Mouse (Mus musculus): Measurements from ENCODE around the gene Pafah2. TPM values are rescaled to one million over a fixed set of nuclear protein-coding genes. Genes with fewer than 3 reads are reported as not detected.

Pafah2 gene
- polyA plus RNA-seq, 1 experiment: not detected

DNA sequence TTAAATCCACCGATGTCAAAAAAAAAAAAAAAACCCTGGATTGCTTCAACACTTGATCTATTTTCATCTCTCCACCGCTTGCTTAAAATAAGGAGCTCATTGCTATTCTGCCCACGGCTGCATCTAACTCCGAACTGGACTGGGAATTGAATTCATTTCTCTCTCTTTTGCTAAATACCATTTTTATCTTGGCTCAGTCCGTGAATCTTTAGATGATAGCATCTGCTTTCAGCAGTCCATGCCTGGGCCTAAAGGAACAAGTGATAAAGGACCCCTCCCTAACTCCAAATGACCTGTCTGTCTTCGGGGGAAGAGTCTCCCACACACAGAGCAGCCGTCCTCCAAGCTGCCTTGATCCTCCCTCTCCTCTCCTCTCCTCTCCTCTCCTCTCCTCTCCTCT lies 48.8 kb downstream of the Pafah2 start:
- peaks cover 53% of the 10 kb centered on the region for H3K27me3 ChIP-seq (ENCODE audit: control insufficient read depth)

DNA sequence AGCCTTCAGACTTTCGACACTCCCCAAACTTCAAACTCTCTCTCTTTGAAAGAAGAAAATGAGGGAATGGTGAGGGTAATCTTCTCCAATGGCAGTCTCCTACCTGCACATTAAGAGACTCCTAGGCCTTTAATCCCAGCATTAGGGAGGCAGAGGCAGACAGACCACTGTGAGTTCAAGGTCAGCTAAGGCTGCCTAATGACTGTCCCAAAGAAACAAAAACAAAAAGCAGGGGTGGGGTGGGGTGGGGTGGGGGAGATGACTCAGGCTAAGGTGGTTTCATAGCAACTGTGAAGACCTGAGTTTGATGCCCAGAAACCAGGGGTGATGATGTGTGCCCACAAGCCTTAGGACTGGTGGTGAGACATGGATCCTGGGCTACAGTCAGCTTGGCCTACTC lies 49.4 kb downstream of the Pafah2 start:
- no peaks in the 10 kb centered on the region for H3K36me3 ChIP-seq (ENCODE audit: control insufficient read depth)

More for the DNA sequence above, 48.8 kb downstream of the Pafah2 start:
- H3K4me3 ChIP-seq (replicated peaks): no peak overlapping the region
- no peaks in the 10 kb centered on the region for H3K36me3 ChIP-seq (ENCODE audit: control insufficient read depth)
- no peak for TF ChIP-seq TAL1 (IDR thresholded peaks at IDR 0.05; ENCODE audit: low read length)
- TF ChIP-seq GATA1 (IDR thresholded peaks at IDR 0.05; ENCODE audit: low read length): no peak
- H3K4me1 ChIP-seq (ENCODE audit: control insufficient read depth): peaks cover 6% of the 10 kb centered on the region
- peaks cover 7% of the 10 kb centered on the region for H3K9me3 ChIP-seq (ENCODE audit: control insufficient read depth, low read length)

DNA sequence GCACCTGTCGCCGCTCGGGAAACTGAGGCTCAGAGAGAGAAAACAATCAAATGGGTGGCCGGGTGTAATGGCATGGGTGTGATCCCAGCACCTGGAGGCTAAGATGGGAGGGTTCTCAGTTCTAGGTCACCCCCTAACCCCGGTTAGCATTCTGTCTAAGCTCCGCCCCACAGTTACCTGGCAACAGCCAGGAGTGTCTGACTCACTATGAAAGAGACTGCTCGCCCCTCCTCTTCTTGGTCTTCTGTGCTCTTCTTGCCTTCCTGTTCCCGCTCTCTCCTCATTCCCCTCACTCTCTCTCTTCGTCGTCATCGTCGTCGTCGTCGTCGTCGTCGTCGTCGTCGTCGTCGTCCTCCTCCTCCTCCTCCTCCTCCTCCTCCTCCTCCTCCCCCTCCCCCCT lies 51.8 kb downstream of the Pafah2 start:
- Histone ChIP-seq H3K9me3 (ENCODE audit: control insufficient read depth, low read length) (peaks cover 2% of the 10 kb centered on the region), H3K36me3 (ENCODE audit: control insufficient read depth) (no peaks in the 10 kb centered on the region), H3K4me1 (ENCODE audit: control insufficient read depth) (no peaks in the 10 kb centered on the region), H3K27me3 (ENCODE audit: control insufficient read depth) (peaks cover 69% of the 10 kb centered on the region), H3K4me3 (replicated peaks) (no peak overlapping the region)
- TF ChIP-seq TAL1 (IDR thresholded peaks at IDR 0.05; ENCODE audit: low read length) (no peak), GATA1 (IDR thresholded peaks at IDR 0.05; ENCODE audit: low read length) (no peak)

More for the DNA sequence above, 49.4 kb downstream of the Pafah2 start:
- Histone ChIP-seq H3K4me3 (replicated peaks) (no peak overlapping the region), H3K27me3 (ENCODE audit: control insufficient read depth) (peaks cover 58% of the 10 kb centered on the region), H3K9me3 (ENCODE audit: control insufficient read depth, low read length) (peaks cover 7% of the 10 kb centered on the region), H3K4me1 (ENCODE audit: control insufficient read depth) (peaks cover under 1% of the 10 kb centered on the region; the same call in 1 of the 2 replicates)
- TF ChIP-seq GATA1 (IDR thresholded peaks at IDR 0.05; ENCODE audit: low read length) (no peak), TAL1 (IDR thresholded peaks at IDR 0.05; ENCODE audit: low read length) (no peak)

DNA sequence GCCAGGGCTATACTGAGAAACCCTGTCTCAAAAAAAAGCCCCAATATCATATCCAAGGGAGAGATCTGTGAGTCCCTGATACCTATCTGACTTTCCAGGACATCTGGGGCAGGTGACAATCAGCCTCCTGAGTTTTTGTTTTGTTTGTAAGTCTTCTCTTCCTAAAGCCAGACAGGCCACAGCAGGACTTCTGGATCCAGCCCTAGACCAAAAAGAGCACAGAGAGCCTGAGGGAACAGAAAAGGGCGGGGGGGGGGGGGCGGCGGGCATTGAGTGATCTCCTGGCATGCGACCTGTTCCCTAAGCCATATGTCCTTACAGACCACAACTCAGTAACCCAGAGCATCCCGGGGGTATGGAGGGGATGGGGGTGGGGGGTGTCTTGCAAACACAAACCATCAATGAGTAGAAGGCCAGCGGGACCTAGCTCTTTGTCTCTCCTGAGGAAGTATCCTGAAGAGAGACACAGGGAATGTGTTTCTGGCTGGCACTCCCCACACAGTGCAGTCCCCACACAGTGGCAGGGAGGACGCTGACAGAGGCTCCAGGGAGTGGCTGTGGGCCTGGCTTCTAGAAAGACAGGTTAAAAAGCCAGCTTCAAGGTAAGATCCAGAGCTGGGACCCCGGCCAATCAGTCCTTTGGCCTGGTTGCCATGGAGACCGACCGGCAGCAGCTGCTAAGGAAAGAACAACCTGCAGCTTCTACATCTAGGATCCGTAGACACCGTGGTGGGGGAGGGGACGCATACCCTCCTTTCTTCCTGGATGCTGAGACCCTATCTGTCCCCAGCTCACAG lies 53.7 kb downstream of the Pafah2 start:
- TF ChIP-seq GATA1 (IDR thresholded peaks at IDR 0.05; ENCODE audit: low read length): no peak
- no peak for TF ChIP-seq TAL1 (IDR thresholded peaks at IDR 0.05; ENCODE audit: low read length)
- H3K27me3 ChIP-seq (ENCODE audit: control insufficient read depth): peaks cover 82% of the 10 kb centered on the region
- H3K9me3 ChIP-seq (ENCODE audit: control insufficient read depth, low read length): peaks cover 3% of the 10 kb centered on the region; the same call in 1 of the 2 replicates
- H3K36me3 ChIP-seq (ENCODE audit: control insufficient read depth): no peaks in the 10 kb centered on the region
- H3K4me3 ChIP-seq (replicated peaks): no peak overlapping the region
- no peaks in the 10 kb centered on the region for H3K4me1 ChIP-seq (ENCODE audit: control insufficient read depth)

DNA sequence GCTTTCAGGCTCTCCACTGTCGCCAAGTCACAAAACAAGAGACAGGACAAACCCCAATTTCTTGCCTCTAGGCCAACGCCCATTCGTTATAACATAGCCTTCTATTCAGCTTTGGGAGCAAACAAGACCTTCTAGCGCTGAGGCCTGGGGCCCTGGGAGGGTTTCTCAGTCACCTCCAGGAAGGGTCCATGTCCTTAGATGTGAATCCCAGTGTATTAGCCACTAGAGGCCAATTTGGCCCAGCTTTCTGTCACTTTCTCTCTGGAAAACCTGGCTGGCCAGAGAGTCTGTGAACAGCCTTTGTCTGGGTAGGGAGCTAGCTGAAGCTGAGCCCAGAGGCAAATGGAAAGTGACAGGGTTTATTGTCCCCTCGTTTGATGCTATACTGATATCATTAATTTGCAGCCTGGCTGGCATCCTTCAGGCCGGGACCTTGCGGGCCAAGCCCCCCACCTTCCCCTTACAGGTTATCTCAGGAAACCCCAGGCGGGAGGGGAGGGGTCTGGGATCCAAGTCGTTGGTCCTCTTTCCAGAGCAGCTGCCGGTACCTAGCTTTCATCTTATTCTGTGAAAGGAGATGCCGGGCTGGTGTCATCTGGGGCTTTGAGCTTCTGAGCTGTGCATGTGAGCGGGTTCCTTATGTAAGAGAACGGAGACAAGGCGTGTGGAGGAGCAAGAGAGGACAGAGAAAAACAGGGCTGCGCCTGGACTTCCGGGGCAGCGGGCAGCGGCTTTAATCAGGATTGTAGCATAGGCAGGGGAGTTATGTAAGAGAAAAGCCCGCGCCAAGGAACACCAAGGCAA lies 54.5 kb downstream of the Pafah2 start:
- Histone ChIP-seq H3K9me3 (ENCODE audit: control insufficient read depth, low read length) (peaks cover 3% of the 10 kb centered on the region; the same call in 1 of the 2 replicates), H3K4me1 (ENCODE audit: control insufficient read depth) (no peaks in the 10 kb centered on the region), H3K4me3 (replicated peaks) (no peak overlapping the region), H3K36me3 (ENCODE audit: control insufficient read depth) (no peaks in the 10 kb centered on the region), H3K27me3 (ENCODE audit: control insufficient read depth) (peaks cover 90% of the 10 kb centered on the region)
- TF ChIP-seq GATA1 (IDR thresholded peaks at IDR 0.05; ENCODE audit: low read length) (no peak), TAL1 (IDR thresholded peaks at IDR 0.05; ENCODE audit: low read length) (no peak)

DNA sequence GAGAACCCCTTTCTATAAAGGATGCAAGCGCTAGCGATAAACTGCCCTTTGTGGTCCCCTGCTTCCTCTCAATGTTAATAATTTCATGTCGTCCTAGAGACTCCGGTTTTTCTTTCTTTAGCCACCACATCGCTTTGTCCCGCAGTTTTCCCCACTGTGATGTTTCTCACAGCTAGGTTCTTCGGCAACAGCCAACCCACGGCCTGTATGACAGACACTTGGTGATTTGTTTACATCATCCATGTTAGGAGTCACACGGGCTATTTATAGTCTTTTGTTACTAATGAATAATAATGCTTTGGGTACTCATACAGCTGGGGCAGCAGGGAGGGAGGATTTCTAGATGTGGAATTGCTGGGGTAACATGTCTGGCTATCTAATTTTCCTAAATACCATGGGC lies 55.4 kb downstream of the Pafah2 start:
- H3K9me3 ChIP-seq (ENCODE audit: control insufficient read depth, low read length): peaks cover 3% of the 10 kb centered on the region; the same call in 1 of the 2 replicates
- no peaks in the 10 kb centered on the region for H3K36me3 ChIP-seq (ENCODE audit: control insufficient read depth)
- H3K27me3 ChIP-seq (ENCODE audit: control insufficient read depth): peaks cover 89% of the 10 kb centered on the region
- TF ChIP-seq TAL1 (IDR thresholded peaks at IDR 0.05; ENCODE audit: low read length) (no peak), GATA1 (IDR thresholded peaks at IDR 0.05; ENCODE audit: low read length) (no peak)
- no peak overlapping the region for H3K4me3 ChIP-seq (replicated peaks)
- H3K4me1 ChIP-seq (ENCODE audit: control insufficient read depth): no peaks in the 10 kb centered on the region

DNA sequence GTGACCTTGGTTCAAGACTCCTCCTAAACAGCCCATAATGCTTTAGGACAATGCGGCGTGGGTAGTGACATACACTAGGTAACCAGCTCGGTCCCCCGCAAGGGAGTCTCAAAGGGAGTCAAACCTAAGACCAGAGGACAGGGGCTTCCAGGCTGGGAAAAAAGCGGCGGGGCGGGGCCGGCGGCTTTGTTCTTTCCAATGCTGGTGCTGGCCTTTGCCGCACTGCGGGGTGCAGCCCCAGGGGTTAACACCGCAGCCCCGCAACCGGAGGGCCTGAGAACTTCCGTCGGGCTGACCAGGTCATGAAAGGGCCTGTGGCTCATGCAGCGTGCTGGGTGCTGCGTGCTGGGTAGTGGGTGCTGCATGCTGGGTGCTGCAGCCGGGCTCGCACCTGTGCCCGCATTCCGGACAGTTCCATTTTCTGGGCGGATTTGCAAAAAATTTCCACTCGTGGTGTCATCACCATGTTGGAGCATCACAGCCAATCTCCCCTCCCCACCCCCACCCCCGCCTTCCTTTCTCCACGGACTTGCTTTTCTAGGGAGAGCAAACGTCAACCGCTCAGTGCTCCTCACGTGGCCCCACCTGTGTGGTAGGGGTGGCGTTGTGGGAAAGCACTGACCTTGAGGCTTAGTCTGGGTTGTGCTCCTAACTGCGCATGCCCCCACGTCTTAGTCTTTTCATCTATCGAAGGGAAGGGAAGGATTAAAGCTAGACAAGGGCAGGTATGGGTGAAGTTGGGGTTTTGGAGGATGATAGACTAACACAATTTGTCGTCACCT lies 57.7 kb downstream of the Pafah2 start:
- no peaks in the 10 kb centered on the region; the same call in none of the 2 replicates for H3K4me1 ChIP-seq (ENCODE audit: control insufficient read depth)
- peaks cover 80% of the 10 kb centered on the region for H3K27me3 ChIP-seq (ENCODE audit: control insufficient read depth)
- no peak overlapping the region for H3K4me3 ChIP-seq (replicated peaks)
- H3K9me3 ChIP-seq (ENCODE audit: control insufficient read depth, low read length): peaks cover 3% of the 10 kb centered on the region; the same call in 1 of the 2 replicates
- H3K36me3 ChIP-seq (ENCODE audit: control insufficient read depth): no peaks in the 10 kb centered on the region
- no peak for TF ChIP-seq GATA1 (IDR thresholded peaks at IDR 0.05; ENCODE audit: low read length)
- no peak for TF ChIP-seq TAL1 (IDR thresholded peaks at IDR 0.05; ENCODE audit: low read length)

DNA sequence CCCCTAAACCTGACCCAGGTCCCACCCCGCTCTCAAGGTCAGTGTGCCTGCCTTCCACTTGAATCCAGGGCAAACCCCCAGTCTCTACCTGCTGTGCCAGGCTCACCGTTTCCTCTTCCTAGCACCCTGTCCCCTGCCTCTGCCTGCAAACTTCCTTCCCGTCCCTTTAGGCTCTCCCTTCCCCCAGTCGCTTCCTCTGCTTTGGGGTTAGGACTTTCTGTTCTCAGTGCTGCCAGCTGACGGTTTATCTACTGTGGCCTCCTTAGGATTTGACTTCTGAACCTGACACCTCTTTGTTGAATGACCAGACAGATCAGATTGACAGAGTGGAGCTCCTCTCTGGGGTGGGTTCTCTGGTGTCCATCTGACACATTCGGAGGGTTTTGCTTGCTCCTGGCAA lies 59.2 kb downstream of the Pafah2 start:
- TF ChIP-seq GATA1 (IDR thresholded peaks at IDR 0.05; ENCODE audit: low read length): no peak
- no peak for TF ChIP-seq TAL1 (IDR thresholded peaks at IDR 0.05; ENCODE audit: low read length)
- Histone ChIP-seq H3K36me3 (ENCODE audit: control insufficient read depth) (no peaks in the 10 kb centered on the region), H3K4me1 (ENCODE audit: control insufficient read depth) (peaks cover 3% of the 10 kb centered on the region), H3K9me3 (ENCODE audit: control insufficient read depth, low read length) (peaks cover 3% of the 10 kb centered on the region; the same call in 1 of the 2 replicates), H3K4me3 (replicated peaks) (no peak overlapping the region), H3K27me3 (ENCODE audit: control insufficient read depth) (peaks cover 66% of the 10 kb centered on the region)

All from erythroblast, embryonic 14.5 days (primary cell).